Mouse (Mus musculus) embryo, embryonic 9.5 days (tissue): ENCODE measurements around the gene Gimap3.

Source experiments
- DNase-seq: peaks from one replicate; pipeline ENCODE4 v3.0.0-alpha.2; 2017; ENCODE audit errors: extremely low spot score

Gimap3 gene

DNA sequence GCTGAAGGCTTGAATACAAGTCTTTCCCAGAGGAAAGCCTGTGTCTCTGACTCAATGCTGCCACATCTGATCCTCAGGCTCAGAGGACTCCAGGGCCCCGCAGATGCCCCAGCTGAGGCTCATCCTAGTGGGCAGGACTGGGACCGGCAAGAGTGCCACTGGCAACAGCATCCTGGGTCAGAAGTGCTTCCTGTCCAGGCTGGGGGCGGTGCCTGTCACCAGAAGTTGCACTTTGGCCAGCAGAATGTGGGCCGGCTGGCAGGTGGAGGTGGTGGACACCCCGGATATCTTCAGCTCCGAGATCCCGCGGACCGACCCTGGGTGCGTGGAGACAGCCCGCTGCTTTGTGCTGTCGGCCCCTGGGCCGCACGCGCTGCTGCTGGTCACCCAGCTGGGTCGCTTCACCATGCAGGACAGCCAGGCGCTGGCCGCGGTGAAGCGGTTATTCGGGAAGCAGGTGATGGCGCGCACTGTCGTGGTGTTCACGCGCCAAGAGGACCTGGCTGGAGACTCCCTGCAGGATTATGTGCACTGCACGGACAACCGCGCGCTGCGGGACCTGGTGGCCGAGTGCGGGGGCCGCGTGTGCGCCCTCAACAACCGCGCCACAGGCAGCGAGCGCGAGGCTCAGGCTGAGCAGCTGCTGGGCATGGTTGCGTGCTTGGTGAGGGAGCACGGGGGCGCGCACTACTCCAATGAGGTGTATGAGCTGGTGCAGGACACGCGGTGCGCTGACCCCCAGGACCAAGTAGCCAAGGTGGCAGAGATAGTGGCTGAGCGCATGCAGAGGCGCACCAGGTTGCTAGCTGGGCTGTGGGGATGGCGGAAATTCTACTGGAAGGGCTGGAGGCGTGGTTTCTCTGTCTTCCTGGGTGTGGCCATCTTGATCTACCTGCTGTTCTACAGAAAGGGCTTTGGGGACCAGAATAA is 28.0 kb downstream of the Gimap3 start:
- DNase-seq = peak; percentile 38

DNA sequence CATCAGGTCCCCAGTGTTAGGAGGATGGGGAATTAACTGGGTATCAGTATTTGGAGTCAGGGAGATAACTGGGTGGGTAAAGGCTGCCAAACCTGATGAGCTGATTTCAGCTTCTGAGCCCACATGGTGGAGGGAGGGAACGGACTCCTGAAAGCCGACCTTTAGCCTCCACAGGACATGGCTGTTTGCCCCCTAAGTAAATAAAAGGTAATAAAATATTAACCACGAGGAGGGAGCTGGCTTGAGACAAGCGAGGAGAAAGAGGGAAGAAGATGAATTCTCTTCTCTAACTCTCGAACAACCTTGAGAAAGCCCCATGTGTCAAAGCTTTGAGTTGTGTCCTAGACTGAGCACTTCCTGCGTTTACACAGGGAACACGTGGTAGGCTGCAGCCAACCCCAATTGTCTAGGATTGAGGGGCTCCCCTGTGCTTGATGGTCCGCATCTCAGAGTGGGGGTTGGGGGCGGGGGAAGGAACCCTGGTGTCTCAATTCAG is 28.9 kb downstream of the Gimap3 start:
- no peak for DNase-seq

DNA sequence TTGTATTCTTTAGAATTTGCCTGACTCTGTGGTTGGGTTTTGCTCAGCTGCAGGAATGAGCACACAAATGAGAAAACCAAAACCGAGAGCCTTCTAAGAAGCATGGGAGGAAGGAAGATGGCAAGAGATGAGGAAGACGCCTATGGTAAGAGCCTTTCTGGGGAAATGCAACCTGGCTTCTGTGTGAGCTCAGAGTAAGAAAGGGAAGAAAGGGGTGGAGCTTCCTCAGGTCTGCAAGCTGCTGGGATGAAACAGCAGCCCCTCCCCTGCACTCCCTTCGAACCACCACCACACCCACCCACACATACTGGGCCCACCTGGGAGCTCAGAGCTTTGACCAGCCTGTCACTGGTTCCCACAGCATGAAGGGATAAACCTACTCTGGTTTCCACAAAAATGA is 29.4 kb downstream of the Gimap3 start:
- no peak for DNase-seq

DNA sequence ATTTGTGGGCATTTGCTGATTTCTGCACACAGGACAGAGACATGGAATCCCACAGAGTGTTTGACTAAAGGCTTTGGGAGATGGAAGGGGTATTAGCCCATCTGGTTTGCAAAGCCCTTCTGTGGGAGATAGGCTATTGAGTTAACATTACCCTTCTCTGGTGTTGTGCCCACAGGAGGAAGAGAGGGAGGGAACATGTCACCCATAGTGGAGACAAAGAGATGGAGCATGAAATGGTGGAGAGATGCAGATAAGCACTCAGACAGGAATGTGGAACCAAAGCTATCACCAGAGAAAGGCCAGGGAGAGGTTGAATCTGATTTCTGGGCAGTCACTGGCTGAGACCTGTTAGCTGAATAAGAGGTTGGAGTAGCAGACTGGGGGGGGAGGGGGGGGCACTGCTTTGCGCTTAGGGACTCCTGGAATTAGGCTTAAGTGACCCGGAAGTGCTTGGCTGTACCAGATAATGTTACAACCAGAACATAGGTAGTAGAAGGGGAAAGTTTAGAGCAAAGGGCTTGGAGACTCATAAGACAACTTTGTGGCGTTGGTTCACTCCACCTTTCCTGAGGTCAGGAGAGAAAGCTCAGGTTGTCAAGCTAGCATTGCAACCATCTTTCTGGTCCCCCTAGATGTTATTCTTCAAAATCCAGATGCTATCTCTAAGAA is 30.0 kb downstream of the Gimap3 start:
- no peak for DNase-seq

DNA sequence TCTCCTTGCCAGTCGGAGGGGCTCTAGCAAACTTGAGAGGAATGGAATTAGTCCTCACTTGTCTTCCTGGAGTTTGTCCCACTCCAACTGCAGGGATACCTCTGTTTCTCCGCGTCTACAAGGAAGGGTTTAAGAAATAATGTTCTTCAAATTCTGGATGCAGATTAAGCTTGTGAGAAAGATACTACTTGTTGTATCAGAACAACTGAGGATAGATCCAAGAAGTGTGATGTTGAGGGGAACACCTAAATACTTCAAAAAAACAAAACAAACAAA is 30.9 kb downstream of the Gimap3 start:
- DNase-seq = no peak

DNA sequence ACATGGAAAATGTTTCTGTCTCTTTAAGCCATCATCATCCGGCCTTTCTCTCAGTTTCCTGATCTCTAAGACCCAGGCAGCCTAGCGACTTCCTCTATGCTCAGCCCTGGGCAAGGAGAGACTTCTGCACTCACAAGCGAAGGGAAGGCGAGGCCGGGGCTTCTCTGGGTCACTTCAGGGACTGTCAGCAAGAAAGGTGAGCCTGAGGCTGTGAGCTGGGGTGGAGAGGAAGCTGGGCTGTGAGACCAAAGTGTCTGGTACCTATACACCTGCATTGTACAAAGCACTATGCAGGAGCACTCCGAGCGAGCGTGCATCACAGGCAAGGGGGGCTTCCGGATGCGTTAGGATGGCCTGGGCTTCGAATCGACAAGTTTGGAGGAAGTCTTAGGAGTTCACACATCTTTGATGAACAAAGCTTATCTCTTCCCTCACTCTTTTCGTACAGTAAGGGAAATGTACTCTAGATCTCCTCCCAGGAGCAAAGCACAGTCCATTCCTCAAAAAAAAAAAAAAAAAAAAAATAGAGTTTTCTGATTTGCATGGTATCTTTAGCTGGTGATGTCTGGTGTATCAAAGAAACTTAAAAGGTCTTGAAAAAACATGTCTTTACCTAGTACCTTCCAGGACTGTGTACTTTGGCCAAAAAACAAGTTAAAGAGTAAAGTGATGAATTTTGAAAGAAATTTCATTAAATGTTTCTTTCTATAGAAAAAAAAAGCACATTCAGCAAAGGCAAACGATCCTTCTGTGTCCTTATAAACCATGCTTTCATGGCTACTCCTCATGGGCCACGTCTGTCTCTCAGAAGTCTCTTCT is 31.5 kb downstream of the Gimap3 start, which contains the start of gene Gimap1:
Gene Gimap1 (plus strand): TSS at position 94 of the 819 bp plus-strand sequence.
- no peak for DNase-seq

DNA sequence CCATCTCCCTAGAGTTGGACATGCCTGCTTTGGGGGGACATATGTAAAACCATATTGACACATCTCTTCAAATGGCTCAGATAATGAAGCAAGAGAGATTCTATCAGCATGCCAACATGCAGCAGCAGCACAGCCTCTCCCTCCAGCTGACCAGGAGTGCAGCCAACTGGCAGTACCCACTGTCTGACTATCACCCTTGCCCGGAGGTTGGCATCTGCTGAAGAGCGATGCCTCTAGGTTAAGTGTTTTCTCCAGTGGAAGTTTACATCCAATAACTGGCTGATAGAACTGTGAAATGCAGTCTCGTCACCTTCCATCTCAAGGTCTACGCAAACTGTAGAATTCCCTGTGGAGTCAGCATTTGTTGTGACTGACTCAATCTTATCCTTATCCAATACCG is 33.0 kb downstream of the Gimap3 start:
- no peak for DNase-seq

DNA sequence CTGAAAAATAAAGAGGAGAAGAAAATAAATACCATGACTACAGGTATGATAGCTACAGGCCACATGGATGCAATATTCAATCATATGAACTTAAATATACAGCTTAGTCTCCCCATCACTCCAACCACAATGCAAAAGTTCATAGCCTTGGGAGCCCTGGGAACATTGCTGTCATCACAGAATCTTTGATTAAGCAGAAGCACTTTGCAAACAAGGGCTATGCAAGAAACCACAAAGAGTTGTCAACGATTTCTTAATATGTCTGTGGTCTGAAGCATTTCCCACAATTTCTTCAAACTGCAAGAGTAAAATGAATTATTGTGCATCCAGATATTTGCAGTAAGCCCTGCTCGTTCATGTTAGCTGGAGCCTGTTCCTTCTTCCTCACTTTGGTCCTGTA is 33.6 kb downstream of the Gimap3 start:
- DNase-seq = no peak

DNA sequence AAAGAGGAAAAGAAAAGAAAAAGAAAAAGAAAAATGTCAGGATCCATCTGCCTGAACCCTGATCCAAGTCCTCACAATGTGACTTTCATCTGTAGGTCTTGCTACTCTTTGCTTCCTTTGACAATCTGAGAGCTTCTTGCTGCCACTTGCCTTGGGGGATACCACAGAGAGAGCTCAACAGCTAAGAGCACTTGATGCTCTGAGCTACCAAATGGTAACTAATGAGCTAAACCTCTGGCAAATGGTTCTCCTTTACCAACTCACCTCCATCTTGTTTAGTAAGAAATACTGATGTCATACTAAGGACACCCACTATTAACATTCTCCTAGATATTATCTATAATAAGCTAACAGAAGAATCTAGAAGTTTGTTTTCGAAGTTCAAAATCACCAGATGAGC is 37.0 kb downstream of the Gimap3 start:
- no peak for DNase-seq

DNA sequence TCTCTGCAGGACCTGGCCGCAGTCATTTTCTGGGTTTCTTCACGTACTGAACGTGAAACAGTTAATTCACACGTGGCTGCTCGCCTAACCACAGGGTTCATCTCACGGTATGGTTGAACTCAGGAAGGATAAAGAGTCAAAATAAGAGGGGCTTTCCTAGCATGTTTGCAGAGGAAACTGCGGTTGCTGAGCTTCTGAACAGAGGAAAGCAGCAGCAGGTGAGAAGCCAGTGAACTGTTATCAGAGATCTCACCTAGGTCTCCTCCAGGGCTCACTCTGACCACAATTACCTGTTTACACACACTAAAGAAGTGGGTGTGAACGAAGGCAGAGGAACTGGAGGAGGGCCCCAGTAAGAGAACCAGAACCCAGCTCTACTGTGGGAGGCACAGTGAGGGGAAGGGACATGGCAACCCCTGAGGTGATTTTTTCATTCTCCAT is 37.8 kb downstream of the Gimap3 start:
- no peak for DNase-seq

DNA sequence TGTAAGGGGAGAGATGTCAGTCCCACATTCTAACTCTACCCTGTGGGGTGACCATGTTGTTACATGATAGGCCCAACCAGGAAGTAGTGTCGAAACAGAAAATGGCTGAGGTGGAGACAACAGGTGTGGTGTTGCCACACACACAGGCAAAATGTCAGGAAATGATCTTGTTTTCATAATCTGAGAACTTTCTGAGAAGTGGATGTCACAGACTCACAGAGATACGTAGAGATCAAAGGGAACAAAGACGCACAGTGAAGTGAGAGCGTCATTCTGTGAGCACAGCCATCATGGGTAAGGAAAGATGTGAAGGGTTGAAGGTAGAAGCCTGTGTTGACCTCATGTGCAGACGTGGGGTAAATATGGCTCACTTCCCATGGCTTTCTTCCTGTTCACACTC is 42.9 kb downstream of the Gimap3 start:
- no peak for DNase-seq

DNA sequence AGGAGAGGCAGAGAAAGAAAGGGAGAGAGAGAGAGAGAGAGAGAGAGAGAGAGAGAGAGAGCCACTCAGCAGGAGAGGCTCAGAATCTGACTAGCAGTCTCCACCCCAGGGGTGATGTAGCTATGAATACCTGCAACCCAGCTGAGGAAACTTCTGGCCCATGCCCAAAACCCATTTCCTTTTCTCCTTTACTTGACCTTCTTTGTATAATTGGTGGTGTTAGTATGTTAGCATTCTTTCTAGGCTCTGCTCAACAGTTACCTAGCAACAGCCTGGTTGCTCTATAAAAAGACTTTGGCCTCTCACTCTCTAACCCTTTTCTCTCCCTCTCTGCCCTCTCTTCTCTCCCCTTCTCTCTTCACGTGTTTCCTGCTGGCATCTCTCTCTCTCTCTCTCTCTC is 45.2 kb downstream of the Gimap3 start:
- DNase-seq = no peak

DNA sequence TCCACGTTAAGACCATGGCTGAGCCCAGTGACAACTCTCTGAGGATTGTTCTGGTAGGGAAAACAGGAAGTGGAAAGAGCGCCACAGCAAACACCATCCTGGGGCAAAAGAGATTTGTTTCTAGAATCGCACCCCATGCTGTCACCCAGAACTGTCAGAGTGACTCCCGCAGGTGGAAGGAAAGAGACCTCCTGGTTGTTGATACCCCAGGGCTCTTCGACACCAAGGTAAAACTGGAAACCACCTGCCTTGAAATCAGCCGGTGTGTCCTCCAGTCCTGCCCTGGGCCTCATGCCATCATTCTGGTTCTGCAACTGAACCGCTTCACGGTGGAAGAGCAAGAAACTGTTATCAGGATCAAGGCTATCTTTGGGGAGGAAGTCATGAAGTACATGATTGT is 47.2 kb downstream of the Gimap3 start:
- DNase-seq = no peak

DNA sequence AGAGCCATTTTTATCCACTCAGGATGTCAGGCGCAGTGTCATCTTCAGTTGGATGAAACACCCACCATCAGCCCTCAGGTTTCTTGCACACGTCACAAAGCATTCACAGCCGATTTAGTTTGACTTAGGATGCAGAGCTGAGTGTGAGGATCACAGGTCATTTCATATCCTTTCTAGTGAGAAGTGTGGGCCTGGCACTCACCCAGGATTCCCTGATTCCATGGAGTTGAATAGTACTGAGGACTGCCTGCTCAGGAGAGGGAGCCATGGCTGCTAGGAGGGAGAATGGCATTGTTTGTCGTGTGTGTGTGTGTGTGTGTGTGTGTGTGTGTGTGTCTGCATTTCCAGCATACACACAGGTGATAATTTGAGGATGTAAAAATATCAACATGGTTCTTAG is 50.3 kb downstream of the Gimap3 start:
- no peak for DNase-seq

DNA sequence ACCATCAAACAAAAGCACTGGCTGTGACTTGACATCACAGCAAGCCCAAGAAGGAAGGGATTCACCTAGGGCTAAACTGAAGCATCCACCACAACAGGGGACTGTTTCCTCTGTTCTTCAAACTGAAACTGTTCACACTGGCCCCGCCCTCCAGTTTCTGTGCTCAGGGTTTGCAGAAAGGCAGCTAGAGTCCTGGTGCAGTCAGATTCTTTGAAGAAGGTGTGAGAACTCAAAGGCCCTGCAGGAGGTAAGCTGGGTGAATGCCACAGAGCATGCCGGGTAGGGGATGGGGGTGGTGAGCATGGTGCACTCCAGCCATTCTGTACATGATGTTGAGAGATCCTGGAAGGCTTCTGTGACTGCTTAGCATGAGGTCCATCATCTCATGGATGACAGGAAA is 52.2 kb downstream of the Gimap3 start, which contains the start of the genes Gm28053 and Gimap7:
Gene Gm28053 (plus strand): TSS at position 153 of the 400 bp plus-strand sequence.
Gene Gimap7 (plus strand): TSS at position 167 of the 400 bp plus-strand sequence.
- DNase-seq = no peak
